Mouse (Mus musculus): Measurements from ENCODE around the gene Cirbp.

DNA sequence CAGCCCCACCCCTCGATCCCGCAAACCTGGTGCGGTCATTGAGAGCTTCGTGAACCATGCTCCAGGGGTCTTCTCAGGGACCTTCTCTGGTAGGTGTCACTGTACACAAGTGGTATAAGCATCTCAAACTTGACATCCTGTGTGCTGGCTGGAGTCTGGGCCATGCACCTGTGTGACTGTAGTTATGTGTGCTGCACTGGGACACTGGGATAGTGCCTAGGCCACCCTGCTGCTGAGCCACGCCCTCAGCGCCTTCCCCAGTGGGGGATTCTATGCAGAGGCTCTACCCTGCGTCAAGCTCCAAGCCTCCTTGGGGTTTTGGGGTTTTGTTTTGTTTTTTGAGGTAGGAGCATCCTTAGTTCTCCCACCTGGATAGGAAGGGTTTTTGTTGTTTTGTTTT lies 11.4 kb upstream of the Cirbp start:
- TF ChIP-seq ZNF384 (IDR thresholded peaks at IDR 0.05; ENCODE audit: low read depth, low read length) (no peak), ZC3H11A (IDR thresholded peaks at IDR 0.05; ENCODE audit: borderline replicate concordance, low read depth, low read length) (no peak), CHD2 (IDR thresholded peaks at IDR 0.05; ENCODE audit: low read depth, low read length) (no peak), HCFC1 (IDR thresholded peaks at IDR 0.05; ENCODE audit: borderline replicate concordance, insufficient read depth, low read length) (no peak)

Measured in ES-E14 (cell line).